Mouse (Mus musculus): ENCODE measurements around the gene Nlrp6.

- TF ChIP-seq EP300 (IDR thresholded peaks at IDR 0.05; ENCODE audit: insufficient read depth, low read depth, low read length) (no peak), CTCF (IDR thresholded peaks at IDR 0.05; ENCODE audit: low read depth, low read length) (no peak), POLR2A (IDR thresholded peaks at IDR 0.05; ENCODE audit: insufficient read depth, low read length) (no peak)
Measured at GRCm38 (mm10) chr7:140949824-140950530, 29.3 kb downstream of the Nlrp6 start, which contains the start of gene Ifitm5.
